Mouse (Mus musculus) cerebellum, adult (tissue): ENCODE results near the gene Agl.

Experiments used
- ATAC-seq: cut with Nextera tagmentation; 2 replicates; pipeline ENCODE4 v1.9.2; 2017; ENCODE audit warnings: mild to moderate bottlenecking, moderate library complexity, mixed read lengths; ENCODE audit not compliant: insufficient number of reproducible peaks, low FRiP score, low TSS enrichment

Agl gene

GRCm38 (mm10) chr3:116807811-116808506 is at the start of gene Agl:
Gene Agl (minus strand): TSS chr3:116808166.
- ATAC-seq = peak; percentile 92

- no peak for ATAC-seq
Observed at GRCm38 (mm10) chr3:116857611-116858010, 49.6 kb upstream of the Agl start.

GRCm38 (mm10) chr3:116852421-116852820 is 44.5 kb upstream of the Agl start:
- ATAC-seq = no peak

DNA sequence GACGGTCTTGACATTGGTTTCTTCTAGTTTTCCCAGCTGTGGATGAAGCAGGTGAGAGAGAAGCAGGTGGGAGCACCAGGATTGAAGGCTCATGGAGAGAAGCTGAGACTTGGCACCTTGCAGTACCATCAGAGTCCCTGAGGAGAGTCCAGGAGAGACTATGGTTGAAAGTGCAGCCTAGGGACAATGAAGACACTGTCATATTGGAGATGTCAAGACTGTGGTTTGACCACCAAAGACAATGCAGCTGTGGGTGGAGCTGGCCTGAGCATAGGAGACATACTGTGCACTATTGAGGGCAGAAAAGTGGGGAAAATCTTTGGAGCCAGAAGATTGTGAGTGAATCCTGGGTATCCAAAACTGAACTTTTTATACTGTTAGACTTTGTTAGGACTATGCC is 42.4 kb upstream of the Agl start:
- peak; percentile 10; the same call in 1 of the 2 replicates for ATAC-seq

DNA sequence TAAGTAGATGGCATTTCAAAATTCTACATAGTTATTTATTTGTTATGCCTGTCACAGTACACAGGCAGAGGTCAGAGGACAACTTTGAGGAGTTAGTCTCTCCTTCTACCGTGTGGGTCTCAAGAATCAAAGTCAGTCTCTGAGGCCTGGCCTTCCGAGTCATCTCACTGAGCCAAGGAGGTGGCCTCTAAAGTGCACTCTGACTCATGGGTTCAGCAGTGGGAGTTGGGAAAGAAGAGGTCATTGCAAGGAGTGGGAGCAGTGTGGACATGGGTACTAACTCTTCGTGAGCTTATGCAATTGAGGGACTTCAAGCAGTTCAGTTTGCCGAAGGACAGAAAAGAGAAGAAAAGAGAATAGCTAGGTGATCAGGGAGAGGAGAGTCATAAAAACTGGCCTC is 41.0 kb upstream of the Agl start:
- no peak for ATAC-seq

DNA sequence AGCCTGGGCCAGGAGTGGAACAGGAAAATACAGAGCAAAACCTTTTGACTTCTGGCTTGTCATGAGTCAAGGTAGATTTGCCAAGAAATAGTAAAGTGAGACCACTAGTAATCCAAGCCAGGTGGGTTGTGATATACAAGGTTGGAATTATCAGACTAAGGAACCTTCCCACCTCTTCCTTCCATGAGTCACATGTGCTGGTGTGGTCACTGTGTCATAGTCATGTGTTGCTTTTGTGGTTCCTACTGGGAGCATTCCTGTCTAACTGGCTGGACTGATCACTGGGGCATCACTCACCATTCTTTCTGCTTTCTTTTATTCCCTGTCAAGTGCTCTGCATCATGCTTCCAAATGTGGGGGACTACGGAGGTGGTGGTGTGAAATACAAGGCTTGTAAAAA is 40.1 kb upstream of the Agl start:
- no peak for ATAC-seq

GRCm38 (mm10) chr3:116846084-116846483 is 38.1 kb upstream of the Agl start:
- ATAC-seq = no peak

DNA sequence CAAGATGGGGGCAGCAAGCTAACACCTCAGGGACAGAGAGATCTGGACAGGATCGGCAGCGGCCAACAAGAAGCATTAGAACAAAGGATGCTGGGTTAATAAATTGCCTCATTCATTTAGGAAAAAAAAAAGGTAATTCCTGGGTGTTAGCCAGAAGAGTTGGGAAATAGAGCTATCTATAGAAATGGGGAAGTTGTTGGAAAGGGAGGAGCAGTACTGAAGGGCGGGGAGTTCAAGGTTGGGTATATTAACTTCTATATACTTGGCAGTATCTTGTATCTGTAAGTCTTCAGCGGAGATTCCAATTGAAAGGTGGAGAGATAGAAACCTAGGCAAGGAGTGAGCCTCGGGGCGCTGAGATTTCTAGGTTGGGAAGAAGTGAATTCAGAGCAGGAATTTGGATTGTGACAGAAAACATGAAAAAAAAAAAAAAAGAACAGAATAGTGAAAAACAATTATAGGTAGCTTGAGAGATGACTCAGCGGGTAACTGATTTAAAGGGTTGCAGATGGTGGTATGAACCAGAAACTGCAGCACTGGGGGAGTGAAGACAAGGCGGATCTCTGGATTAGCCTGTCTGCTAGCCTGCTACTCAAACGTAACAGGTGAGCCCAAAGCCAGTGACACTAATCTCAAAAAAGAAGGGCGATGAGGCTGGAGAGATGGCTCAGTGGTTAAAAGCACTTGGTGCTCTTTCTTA is 37.1 kb upstream of the Agl start:
- ATAC-seq = no peak

GRCm38 (mm10) chr3:116841311-116841710 is 33.3 kb upstream of the Agl start:
- ATAC-seq = no peak

DNA sequence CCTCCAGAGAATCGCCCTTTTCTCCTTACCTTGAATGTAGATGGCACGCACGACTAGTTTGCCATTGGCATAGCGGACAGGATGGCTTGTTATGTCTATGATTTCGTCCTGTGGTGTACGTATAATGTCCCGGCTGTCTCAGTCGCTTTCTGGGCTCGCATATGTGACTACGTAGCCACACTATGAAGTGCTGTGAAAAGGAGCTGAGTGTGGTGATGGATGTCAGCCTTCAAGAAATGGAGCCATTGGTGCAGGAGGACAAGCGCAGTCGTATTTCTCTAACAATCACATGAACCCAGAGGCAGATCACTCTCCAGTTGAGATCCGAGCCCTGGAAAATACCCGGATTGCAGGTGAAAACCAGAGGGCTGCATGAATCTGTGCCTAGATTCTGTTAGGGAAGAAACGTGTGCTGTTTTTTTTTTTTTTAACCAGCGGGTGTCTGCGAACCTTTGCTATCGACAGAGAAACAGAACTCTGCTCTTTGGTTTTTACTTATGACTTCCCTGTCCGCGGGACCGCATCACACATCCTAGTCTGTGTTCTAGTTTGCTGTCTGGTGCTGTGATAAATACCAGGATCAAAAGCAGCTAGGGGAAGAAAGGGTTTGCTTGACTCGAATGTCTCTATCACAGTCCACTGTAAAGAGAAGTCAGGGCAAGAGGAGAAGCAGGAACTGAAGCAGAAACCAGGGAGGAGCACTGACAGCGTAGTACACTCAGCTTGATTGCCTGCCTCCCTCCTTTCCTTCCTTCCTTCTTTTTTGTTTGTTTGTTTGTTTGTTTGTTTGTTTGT is 28.9 kb upstream of the Agl start:
- no peak for ATAC-seq

GRCm38 (mm10) chr3:116835770-116836680 is 28.1 kb upstream of the Agl start:
- peak; percentile 87 for ATAC-seq

- ATAC-seq = no peak
Observed at GRCm38 (mm10) chr3:116835350-116835749, 27.4 kb upstream of the Agl start.

DNA sequence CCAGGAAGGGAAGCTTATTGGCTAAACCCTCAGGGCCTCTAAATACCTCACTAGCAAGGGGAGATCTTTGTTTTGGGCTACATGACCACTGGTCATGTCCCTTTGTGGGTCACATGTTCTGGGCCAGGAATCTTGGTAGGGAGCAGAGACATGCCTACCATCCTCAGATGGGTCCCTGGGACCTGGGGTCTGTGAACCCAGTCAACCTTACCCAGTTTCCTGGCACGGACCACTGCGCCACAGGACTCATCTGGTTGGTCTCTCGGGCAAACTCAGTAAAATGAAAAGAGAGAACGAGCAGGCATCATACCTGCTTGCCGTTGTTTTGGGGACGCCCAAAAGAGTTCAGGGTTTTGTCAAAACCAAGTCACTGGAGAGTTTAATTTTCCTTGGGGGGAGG is 26.3 kb upstream of the Agl start:
- no peak for ATAC-seq

GRCm38 (mm10) chr3:116833491-116833890 is 25.5 kb upstream of the Agl start:
- no peak for ATAC-seq

- no peak for ATAC-seq
Observed at GRCm38 (mm10) chr3:116832526-116833310, 24.8 kb upstream of the Agl start.

DNA sequence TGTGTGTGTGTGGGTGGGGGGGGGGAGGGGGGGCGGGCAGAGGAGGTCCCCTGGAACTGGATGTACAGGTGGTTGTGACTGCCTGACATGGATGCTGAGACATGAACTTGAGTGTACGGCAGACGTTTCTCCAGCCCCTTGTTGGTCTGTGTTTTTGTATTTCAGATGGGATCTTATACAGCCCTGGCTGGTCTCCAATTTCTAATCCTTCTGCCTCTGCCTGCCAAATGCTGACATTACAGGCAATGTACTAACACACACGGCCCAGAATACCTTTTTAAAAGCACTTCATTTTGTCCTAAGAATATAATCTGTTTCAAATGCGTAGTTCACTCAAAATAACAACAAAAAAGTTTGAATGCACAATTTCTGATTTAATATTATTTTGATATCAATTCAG is 23.4 kb upstream of the Agl start:
- no peak for ATAC-seq

GRCm38 (mm10) chr3:116829274-116829920 is 21.4 kb upstream of the Agl start:
- ATAC-seq = no peak

- no peak for ATAC-seq
Observed at GRCm38 (mm10) chr3:116826471-116827215, 18.7 kb upstream of the Agl start.
